Mouse (Mus musculus) heart, postnatal 25 days (tissue): ENCODE results near the gene Dgkg. TPM values are rescaled to one million over a fixed set of nuclear protein-coding genes. Genes with fewer than 3 reads are reported as not detected.
A peak's percentile ranks its signal among the peaks of the same experiment; 100 is the strongest.

Experiments
- DNase-seq: peaks from one replicate; pipeline ENCODE4 v3.0.0; 2022; ENCODE audit warnings: low spot score
- intact Hi-C: fragments of 180-260 bp; cut with DNase I; formaldehyde crosslinking; loops from one replicate; pipeline ENCODE4 v1.15.1; 2025
- total RNA-seq, 2 experiments: library from RNA; stranded (reverse); gene quantifications; 2 replicates each; pipeline ENCODE4 v1.2.3; 2021

Gene Dgkg
- total RNA-seq, 2 experiments from 2014 or later = 0.50 to 0.57 TPM

DNA sequence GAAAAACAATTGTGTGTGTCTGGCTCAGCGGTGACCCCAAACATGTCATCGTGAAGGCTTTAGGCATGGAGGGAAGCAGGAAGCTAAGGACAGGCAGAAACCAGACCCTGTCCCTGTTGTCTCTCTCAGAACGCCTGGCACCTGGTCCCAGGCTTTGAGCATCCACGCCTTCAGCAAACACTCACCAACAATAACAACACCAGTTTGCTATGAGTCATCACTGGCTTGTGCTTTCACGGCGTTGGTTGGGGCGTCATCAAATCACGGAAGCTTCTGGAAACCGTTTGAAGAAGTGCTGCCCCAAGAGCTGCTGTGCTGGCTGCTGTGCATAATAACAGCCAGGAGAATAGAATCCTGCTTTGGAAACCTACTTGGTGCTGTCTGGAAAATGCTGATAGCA is 54.6 kb downstream of the Dgkg start:
- intact Hi-C loops = no loop called here
- DNase-seq = no peak

DNA sequence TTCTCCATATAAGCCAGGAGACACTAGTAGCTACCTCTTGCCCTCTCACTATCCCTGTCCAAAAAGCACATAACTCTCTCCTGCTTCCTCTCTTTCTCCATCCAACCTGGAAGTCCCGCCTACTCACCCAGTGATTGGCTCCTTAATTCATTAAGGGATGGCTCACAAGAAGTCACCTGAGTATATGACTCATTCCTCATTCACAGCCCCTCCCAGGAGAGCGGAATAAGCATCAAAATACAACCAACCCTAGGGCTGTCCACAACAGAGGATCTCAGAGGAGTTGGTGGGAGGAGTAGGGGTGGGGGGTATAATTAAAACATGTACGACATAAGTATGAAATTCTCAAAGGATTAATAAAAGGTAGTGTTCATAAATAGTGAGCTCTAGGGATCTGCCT is 55.3 kb downstream of the Dgkg start:
- no peak for DNase-seq
- intact Hi-C loops = no loop called here

DNA sequence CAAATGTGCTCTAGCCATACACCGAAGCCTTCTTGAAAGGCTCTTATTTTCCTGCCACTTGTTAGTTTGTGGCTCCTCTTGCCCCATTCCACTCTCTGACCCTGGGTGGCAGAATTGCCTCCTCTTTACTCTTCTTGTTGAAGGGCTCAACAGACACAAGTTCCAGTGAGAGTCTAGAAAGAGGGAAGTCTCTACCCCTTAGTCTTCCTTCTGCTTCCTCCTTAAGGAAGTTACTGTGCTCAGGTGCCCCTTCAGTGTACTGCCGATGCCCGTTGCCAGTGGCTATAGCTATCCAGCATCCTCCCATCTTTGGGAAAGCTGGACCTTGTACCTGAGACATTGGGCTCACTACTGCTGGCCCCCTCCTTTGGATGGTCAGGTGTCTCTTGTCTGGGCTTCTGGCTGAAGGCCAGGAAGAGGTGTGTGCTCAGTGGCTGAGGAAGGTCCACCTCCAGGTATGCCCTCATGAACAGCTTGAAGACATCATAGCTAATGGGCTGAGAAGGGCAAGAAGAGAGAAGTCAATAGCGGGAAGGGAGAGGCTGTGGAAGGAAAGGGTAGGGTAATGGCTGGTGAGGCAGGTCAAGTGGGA is 56.8 kb downstream of the Dgkg start:
- no peak for DNase-seq
- intact Hi-C loops = no loop called here

DNA sequence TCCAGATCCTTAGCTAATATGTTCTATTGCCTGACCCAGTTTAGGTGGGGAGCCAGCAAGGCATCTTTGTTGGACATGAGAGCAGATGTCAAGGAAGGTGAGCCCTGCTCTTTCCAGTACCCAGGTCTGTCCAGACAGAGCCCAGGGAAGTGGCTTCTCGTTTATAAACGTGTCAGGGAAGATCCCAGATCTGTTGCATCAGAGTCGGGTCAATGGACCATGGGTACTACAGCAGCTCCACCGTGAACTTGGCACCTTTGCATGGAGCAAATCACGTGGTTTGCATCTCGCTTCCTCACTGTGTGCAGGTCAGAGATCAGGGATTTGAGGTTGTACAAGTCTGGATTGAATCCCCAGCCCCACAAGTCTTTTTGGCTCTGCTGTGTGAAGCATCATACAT is 58.3 kb downstream of the Dgkg start:
- no peak for DNase-seq
- intact Hi-C loops = no loop called here

- no peak for DNase-seq
- intact Hi-C loops = no loop called here
Measured at GRCm38 (mm10) chr16:22596394-22596793, 60.6 kb downstream of the Dgkg start.

DNA sequence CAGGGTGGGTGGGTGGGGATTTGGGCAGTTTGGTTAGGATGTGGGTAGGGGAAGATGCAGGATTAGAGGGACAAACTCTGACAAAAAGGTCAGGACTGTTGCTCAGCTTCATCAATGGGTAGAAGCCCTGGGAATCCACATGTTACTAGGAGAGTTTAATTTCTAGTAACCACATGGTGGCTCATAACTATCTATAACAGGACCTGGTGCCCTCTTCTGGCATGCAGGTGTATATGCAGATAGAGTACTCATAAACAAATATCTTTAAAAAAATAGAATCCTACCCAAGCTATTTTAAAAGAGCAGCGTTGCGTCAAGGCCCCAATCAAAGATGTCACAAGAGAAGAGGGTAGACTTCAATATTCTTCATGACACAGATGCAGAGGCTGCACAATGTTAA is 63.1 kb downstream of the Dgkg start:
- intact Hi-C loops = no loop called here
- no peak for DNase-seq

GRCm38 (mm10) chr16:22589619-22590018 is 67.4 kb downstream of the Dgkg start:
- intact Hi-C loops = no loop called here
- no peak for DNase-seq

GRCm38 (mm10) chr16:22586151-22586836 is 70.7 kb downstream of the Dgkg start:
- intact Hi-C loops = no loop called here
- no peak for DNase-seq

DNA sequence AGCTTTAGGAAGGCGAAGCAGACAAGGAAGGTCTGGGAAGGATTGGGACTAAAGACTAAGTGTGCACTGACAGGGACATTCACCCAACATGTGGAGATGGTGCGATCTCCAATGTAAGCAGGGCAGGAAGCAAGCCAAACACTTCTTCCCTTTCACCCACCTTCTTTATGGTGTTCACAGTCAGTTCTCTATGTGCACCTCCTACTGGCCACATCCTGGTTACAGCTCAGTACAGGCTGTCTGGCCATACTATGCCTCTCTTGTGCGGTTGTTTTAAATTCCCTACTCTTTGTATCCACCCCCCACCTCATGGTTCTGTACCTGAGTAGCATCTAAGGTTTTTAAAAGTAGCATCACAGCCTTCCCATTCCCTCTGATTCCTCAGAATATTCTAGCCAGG is 71.5 kb downstream of the Dgkg start:
- DNase-seq = no peak
- intact Hi-C loops = no loop called here

GRCm38 (mm10) chr16:22583401-22583800 is 73.6 kb downstream of the Dgkg start:
- intact Hi-C loops = no loop called here

DNA sequence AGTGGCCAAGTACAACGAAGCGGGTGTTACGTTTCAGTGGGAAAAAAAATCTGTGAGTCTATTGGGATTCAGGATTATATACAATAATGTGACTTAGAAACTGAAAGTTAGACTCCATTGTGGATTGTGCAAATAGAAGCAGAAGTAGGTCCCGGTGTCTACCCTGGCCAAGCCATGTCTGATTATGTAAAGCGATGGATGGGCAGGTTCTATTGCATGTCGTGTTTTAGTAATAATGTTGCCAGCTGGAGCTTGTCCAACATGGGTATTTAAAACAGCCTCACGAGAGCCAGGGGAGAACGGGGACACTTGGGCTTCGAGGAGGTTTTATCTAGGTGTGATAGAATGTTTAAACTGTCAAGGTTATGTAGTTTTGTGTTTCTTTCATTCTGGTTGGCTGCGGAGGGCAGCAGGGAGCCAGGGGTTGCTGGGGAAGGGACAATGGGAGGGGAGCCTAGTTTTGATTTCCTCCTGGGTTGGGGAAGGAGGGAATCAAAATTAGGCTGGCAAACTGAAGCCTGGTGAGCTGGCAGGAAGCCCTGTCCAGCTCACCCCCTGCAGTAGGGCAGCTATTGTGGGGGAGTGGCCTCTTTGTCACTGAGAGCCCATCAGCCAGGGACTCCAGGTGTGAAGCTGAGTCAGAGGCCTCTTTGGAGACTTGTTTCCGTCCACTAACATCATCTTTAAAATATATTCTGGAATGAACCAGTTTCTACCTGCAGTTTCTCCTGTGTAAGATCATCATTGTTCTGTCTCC is 74.7 kb downstream of the Dgkg start:
- intact Hi-C loops = no loop called here
- no peak for DNase-seq

More at GRCm38 (mm10) chr16:22583401-22583800, 73.6 kb downstream of the Dgkg start:
- no peak for DNase-seq

DNA sequence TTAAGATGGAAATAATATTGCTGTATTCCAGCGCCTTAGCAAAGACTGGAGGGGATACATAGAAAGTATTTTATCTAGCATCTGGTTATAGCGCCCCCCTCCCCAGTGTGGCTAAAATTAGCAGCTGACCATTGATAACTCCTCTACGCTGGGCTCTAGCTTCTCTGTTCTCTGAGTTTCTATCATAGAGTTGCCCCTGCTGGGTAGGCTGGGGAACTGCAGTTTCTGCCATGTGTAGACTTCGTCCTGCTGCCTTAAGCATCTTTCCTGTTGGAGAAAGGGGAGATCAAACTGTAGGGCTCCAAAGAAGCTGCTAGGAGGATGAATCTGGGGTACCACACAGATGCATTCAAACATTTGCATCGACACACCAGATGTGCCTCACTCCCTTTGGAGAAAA is 76.9 kb downstream of the Dgkg start:
- intact Hi-C loops = no loop called here
- no peak for DNase-seq

DNA sequence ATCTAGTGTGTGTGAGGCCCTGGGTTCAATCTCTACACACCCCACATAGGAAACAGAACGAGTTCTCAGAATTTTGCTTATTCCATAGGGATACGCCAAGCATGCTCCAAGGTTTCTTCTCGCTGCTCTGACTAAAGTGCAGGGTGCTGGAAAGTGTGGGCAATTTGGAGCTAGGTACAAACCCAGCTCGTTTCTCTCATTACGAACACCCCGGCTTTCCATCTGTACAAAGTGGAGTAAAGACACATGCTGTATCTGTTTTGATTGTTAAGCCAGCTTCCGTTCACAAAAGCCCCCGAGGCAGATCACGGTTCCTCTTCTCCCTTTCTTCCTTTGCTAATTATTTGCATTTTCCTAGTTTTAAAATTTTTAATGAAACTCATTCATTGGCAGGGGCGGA is 78.1 kb downstream of the Dgkg start:
- no peak for DNase-seq
- intact Hi-C loops = loop anchor here (5.0 kb wide), 1 partner anchor 277 kb away; no protein-coding TSS in a partner anchor

DNA sequence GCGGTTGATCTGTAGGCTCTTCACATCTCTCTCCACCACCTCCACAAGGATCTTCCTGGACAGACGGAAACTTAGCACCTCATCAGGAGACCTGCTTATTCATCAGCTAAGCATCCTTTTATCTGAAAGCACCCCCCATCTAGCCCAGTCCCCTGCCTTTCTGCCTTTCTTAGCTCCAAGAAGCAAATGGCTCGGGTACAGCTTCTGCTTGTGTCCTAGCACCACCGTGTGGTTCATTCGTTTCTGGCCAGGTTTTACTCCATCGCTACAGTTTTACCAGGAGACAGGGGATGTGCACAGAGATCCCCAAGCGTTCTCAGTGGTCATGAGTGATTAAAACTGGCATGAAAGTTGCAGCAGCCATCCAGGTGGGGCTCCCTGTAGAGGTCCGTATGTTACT is 79.4 kb downstream of the Dgkg start:
- no peak for DNase-seq
- intact Hi-C loops = loop anchor here (5.0 kb wide), 1 partner anchor 275 kb away; no protein-coding TSS in a partner anchor

DNA sequence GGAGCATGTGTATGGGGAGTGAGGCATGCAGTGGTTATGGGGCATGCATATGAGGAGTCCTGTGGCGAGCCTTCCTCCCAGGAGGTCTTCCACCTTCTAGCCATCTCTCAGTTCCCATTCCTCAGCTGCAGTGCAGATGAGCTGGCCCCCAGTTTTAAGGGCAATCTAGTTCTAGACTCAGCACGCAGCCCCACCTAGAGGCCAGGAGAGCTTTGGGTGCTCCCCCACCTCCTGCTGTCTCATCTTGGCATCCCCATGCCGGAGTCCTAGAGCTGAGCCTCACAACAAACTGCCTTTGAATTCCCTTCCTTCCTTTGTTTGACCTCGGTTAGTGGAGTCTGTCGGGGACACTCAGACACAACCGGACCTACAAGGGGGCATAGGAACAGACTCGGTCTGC is 82.9 kb downstream of the Dgkg start:
- DNase-seq = no peak
- intact Hi-C loops = no loop called here

DNA sequence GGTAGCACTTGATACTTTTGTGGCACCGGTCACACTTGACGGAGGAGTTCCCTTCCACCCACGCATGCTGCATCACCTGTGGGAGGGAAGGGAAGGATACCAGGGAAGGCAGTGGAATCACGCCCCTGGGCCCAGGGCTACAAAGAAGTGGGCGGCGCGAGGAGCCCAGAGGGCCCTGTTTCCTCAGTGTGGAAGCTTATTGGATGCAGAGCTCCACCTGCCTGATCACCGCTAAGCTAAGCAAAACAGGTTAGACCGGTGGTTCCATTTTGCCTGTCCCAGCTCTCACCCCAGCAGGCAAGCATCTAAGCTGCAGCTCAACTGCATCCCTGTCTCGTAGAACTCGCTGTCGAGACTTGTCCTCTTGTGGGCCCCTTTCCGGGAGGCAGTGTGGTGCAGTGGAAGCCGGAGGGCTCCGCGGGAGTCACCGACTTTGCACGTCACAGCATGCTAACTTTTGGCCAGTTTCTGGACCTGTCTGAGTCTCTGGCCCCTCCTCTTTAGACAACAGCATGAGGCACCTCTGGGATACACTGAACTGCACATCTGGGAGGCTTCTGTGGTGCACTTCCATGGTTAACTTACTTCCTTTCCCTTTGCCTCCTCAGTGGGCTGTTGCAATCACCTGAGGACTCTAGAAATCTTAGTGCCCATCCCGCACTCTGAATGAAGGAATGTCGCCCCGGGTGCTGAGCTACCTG is 84.2 kb downstream of the Dgkg start:
- intact Hi-C loops = no loop called here
- DNase-seq = no peak

DNA sequence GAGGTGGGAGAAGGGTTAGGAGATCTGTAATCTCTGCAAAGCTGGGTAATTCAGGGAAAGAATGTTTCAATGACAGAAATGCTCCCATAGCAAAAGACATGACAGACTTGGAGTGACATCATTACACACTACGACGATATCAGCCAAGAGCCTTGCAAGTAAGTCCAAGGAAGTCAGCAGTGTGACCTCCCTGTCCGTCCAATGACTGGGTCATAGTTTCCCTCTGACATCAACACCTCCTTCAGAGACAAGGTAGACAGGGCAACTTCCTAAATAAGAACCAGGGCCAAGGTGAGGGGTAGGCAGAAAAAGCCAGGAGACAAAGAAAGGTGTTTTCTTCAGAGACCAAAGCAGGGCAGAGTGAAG is 92.1 kb downstream of the Dgkg start:
- no peak for DNase-seq
- intact Hi-C loops = loop anchor here (1.0 to 10.0 kb wide), 2 partner anchors 242 to 460 kb away; no protein-coding TSS in a partner anchor

GRCm38 (mm10) chr16:22564259-22564906 is 92.6 kb downstream of the Dgkg start:
- intact Hi-C loops = loop anchor here (1.0 to 10.0 kb wide), 2 partner anchors 243 to 460 kb away; no protein-coding TSS in a partner anchor
- peak; percentile 17 for DNase-seq

DNA sequence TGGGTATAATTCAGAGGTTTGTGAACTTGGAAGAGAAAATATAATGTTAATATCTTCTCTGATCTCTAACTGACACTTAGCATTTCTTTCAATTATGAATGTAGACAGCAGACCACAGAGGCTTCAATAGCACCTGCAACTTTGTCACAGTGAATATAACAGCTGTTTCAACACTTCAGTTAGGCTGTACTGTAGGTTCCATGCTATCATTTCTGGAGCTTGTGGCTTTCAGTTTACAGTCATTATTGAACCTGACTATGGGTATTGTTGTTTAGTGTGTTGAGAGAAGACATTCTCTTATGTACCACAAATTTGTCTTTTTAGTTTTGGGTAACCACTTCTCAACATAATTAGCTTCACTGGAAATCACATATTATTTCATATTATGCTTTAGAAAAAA is 93.4 kb downstream of the Dgkg start:
- intact Hi-C loops = loop anchor here (10.0 kb wide), 1 partner anchor 459 kb away; no protein-coding TSS in a partner anchor

DNA sequence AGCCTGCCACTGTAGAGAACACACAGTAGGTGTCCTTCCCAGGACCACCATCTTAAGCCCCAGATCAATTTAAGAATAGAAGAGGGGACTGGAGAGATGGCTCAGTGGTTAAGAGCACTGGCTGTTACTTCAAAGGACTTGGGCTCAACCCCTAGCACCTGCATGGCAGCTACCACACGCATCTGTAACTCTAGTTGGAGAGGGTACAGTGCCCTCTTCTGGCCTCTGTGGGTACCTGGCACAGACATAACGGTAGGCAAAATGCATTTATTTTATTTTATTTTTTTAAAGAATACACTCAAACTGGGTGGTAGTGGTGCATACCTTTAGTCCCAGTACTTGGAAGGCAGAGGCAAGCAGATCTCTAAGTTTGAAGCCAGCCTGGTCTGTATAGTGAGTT is 102.0 kb downstream of the Dgkg start:
- DNase-seq = no peak
- intact Hi-C loops = loop anchor here (1.0 kb wide), 1 partner anchor 245 kb away; no protein-coding TSS in a partner anchor

More for the DNA sequence above, 93.4 kb downstream of the Dgkg start:
- no peak for DNase-seq
